ENCODE assay signal across 8 mouse cellular contexts in genomic region chr9:31386368-31387180, GRCm38 (mm10). TPM values are rescaled to one million over a fixed set of nuclear protein-coding genes. Genes with fewer than 3 reads are reported as not detected.
DNase-seq lines count a peak whose midpoint lies in the region; ATAC-seq lines count a peak whose summit lies in the region.

No protein-coding gene starts in this region.

- H3K4me3 ChIP-seq in heart, embryonic 14.5 days (ENCODE audit: control insufficient read depth in 1 of 2, insufficient read depth in 1 of 2, low read depth in 1 of 2, low read length in 2 of 2): peak overlapping the region; percentile 74 to 95
- peak overlapping the region; percentile 80 for H3K4me3 ChIP-seq in hindbrain, embryonic 15.5 days
- peak overlapping the region; percentile 81 for H3K4me3 ChIP-seq in macrophage (ENCODE audit: inconsistent target)

- peak overlapping the region; percentile 86 for H3K4me2 ChIP-seq in heart, embryonic 14.5 days (ENCODE audit: low read length)
- peak overlapping the region; percentile 64 for H3K4me2 ChIP-seq in hindbrain, embryonic 15.5 days

- no peaks in the 10 kb centered on the region for H3K9me3 ChIP-seq in heart, embryonic 14.5 days (ENCODE audit: control insufficient read depth, low read length)
- H3K9me3 ChIP-seq in hindbrain, embryonic 15.5 days: no peaks in the 10 kb centered on the region

- H3K79me2 ChIP-seq in macrophage (ENCODE audit: inconsistent target): peaks cover 35% of the 10 kb centered on the region

- H3K36me3 ChIP-seq in heart, embryonic 14.5 days (ENCODE audit: control insufficient read depth, insufficient read depth, low read length): peaks cover 23% of the 10 kb centered on the region
- peaks cover 20% of the 10 kb centered on the region for H3K36me3 ChIP-seq in hindbrain, embryonic 15.5 days
- H3K36me3 ChIP-seq in macrophage (ENCODE audit: inconsistent target): peaks cover 13% of the 10 kb centered on the region; the same call in 1 of the 2 replicates

- peak overlapping the region in 1 of 2 experiments; percentile 38; a peak in 2 of 4 replicates for H3K27ac ChIP-seq in heart, embryonic 14.5 days (replicated peaks in 1 of 2; ENCODE audit: control insufficient read depth in 1 of 2, insufficient read depth in 1 of 2, low read depth in 2 of 2, low read length in 2 of 2)
- peak overlapping the region; percentile 73 for H3K27ac ChIP-seq in hindbrain, embryonic 15.5 days (replicated peaks)
- no peak overlapping the region for H3K27ac ChIP-seq in macrophage

- peak overlapping the region; percentile 95 for H3K9ac ChIP-seq in heart, embryonic 14.5 days (ENCODE audit: low read length)
- peak overlapping the region; percentile 69 for H3K9ac ChIP-seq in hindbrain, embryonic 15.5 days

- ATAC-seq in heart, embryonic 14.5 days (ENCODE audit: insufficient number of reproducible peaks, insufficient read depth, low FRiP score, low read depth): peak; percentile 54
- peak; percentile 32 for ATAC-seq in common myeloid progenitor, adult 5-6 weeks (replicated peaks; ENCODE audit: low read depth, poor library complexity, severe bottlenecking)
- peak; percentile 85 for ATAC-seq in hindbrain, embryonic 15.5 days (ENCODE audit: low FRiP score, low read depth)

- DNase-seq in heart, adult 18-20 months: no peak
- peak; percentile 51 for DNase-seq in CD4-positive, CD25-positive, alpha-beta regulatory T cell, adult 2 months (ENCODE audit: low read depth, low spot score)
- no peak for DNase-seq in urinary bladder, postnatal 36 days (ENCODE audit: low spot score in 2 of 2)
- DNase-seq in cerebellum, postnatal 14 days: no peak

- peaks cover 3 to 15% of the 10 kb centered on the region in 2 experiments for H3K4me1 ChIP-seq in heart, embryonic 14.5 days (ENCODE audit: control insufficient read depth in 2 of 2, insufficient read depth in 2 of 2, low read length in 2 of 2)
- H3K4me1 ChIP-seq in hindbrain, embryonic 15.5 days (replicated peaks): peaks cover 27% of the 10 kb centered on the region

- WGBS in heart, embryonic 14.5 days: 8% methylated on average over 44 of the region's 44 CpGs
- WGBS in hindbrain, embryonic 15.5 days: 11% methylated on average over 37 of the region's 44 CpGs
- 14% methylated on average over 25 of the region's 44 CpGs for WGBS in macrophage (ENCODE audit: missing documents)

- H3K27me3 ChIP-seq in heart, embryonic 14.5 days (ENCODE audit: control insufficient read depth, insufficient read depth, low read length): no peaks in the 10 kb centered on the region
- no peaks in the 10 kb centered on the region for H3K27me3 ChIP-seq in hindbrain, embryonic 15.5 days

RNA-seq across cellular contexts. Expression of gene Nfrkb, which starts 0.6 kb away (rescaled TPM):
- polyA plus RNA-seq in heart, embryonic 14.5 days (2014; fragmentation: Nextera tagmentation; extraction: Ambion mirVana): 17.1 and 18.2 TPM in 2 replicates
- total RNA-seq in heart, adult 18-20 months (2021): 1 to 10 TPM; 7.1 to 9.6 TPM
- total RNA-seq in common myeloid progenitor, adult 5-6 weeks (2017): 25.0 and 29.0 TPM in 2 replicates
- 25.4 and 29.9 TPM in 2 replicates for polyA plus RNA-seq in hindbrain, embryonic 15.5 days (2015; fragmentation: Nextera tagmentation; extraction: Ambion mirVana)
- total RNA-seq in macrophage (2018; cell fraction: chromatin; rRNA removed): 100 to 1,000 TPM in 9 of 26 experiments, 10 to 100 TPM in 17; 27.4 to 133 (median 88.0) TPM
- total RNA-seq in macrophage (2018; cell fraction: cytosol; rRNA removed): 10 to 100 TPM in 15 of 26 experiments, 1 to 10 TPM in 11; 5.3 to 17.7 (median 10.4) TPM
- total RNA-seq in macrophage (2018; cell fraction: nucleus; rRNA removed): 100 to 1,000 TPM in 1 of 26 experiments, 10 to 100 TPM in 25; 15.4 to 101 (median 39.7) TPM
- polyA plus RNA-seq in macrophage (2018): 9.6 to 11.4 TPM (median 10.4 TPM) in 3 replicates

Comparison
In these comparisons a context has a peak if more than half of its experiments do, and no peak if none do; other contexts are left out.
1. ATAC-seq: peak in every context shown above with its lines; median percentile 85 in hindbrain, embryonic 15.5 days; 54 in heart, embryonic 14.5 days; 32 in common myeloid progenitor, adult 5-6 weeks.